Mouse (Mus musculus): ENCODE results near the gene Elmo2.
A peak's percentile ranks its signal among the peaks of the same experiment; 100 is the strongest.

- TF ChIP-seq USF1 (IDR thresholded peaks at IDR 0.05; ENCODE audit: low read depth, low read length) (no peak), E2F4 (IDR thresholded peaks at IDR 0.05; ENCODE audit: insufficient replicate concordance, low read depth, low read length) (no peak), ZKSCAN1 (IDR thresholded peaks at IDR 0.05; ENCODE audit: borderline replicate concordance, low read depth, low read length) (no peak), CTCF (conservative IDR thresholded peaks at IDR 0.05 in 1 of 2, IDR thresholded peaks at IDR 0.05 in 1 of 2; ENCODE audit: low read depth in 2 of 2, low read length in 2 of 2) (peak in 1 of 2 experiments; percentile 98; a peak in 2 of 4 replicates), POLR2A (IDR thresholded peaks at IDR 0.05; ENCODE audit: low read depth, low read length) (no peak)
Observed at GRCm38 (mm10) chr2:165275824-165276223, 50.5 kb downstream of the Elmo2 start.
